Mouse (Mus musculus): Measurements from ENCODE around the gene Ntrk3. TPM values are rescaled to one million over a fixed set of nuclear protein-coding genes. Genes with fewer than 3 reads are reported as not detected.

Gene Ntrk3
- total RNA-seq, 2 experiments from 2014 or later, result 1.00 to 1.2 TPM

DNA sequence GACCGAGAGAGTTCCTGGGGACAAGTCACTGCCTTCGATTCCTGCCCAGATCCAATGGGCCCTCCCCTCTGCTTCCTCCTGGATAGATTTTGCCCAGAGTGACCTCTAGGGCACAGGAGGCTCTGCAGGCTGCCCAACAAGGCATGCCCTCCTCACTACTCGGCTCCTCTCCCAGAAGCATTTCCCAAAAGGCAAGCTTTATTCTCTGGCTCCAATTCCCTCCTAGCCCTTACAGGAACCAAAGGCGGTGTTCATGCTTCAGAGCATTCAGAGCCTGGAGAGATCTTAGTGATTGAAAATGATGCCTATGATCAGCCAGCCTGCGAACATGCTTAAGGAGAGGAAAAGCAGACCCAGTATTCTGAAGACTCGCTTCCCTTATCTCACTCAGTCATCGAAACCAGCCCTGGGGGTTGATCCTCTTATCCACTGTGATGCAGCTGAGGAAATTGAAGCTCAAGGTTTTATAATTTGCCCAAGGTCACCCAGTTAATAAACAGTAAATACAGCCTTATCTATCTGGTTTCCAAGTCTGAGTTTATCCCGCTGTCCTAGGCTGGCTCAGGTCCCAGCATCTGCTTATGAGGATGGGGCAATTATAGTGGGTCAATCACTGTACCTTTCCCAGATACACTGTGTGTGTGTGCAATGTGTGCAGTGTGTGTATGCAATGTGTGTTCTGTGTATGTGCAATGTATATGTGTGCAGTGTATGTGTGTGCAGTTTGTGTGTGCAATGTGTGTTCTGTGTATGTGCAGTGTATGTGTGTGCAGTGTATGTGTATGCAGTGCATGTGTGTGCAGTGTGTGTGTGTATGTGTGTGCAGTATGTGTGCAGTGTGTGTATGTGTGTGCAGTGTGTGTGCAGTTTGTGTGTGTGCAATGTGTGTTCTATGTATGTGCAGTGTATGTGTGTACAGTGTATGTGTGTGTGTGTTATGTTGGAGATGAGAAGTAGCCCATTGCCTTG is 376.2 kb downstream of the Ntrk3 start:
- DNase-seq (ENCODE audit: low spot score), result no peak

- DNase-seq (ENCODE audit: low spot score), result no peak
Measured at GRCm38 (mm10) chr7:78347464-78347863, 390.3 kb downstream of the Ntrk3 start.

DNA sequence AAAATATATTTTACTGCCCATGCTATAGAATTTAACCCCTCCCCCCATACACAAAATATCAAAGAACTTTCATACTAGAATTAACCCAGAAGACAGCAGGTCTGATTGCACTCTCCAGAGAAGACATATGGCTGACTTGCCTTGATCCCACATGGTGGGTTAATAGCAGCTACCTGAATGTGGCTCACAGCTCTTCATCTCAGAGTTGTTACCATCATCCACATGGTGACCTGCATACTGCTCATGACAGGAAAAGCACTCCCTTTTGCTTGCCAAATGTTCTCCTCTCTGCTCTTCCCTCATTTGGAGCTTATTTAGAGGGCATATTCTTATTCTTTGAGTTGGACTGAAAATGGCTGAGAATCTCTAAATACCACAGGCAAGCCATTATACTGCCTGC is 404.4 kb downstream of the Ntrk3 start:
- no peak for DNase-seq (ENCODE audit: low spot score)

- no peak for DNase-seq (ENCODE audit: low spot score)
Measured at GRCm38 (mm10) chr7:78328301-78328700, 409.5 kb downstream of the Ntrk3 start.

GRCm38 (mm10) chr7:78326185-78326584 is 411.6 kb downstream of the Ntrk3 start:
- DNase-seq (ENCODE audit: low spot score), result no peak

GRCm38 (mm10) chr7:78318640-78319039 is 419.2 kb downstream of the Ntrk3 start:
- no peak for DNase-seq (ENCODE audit: low spot score)

DNA sequence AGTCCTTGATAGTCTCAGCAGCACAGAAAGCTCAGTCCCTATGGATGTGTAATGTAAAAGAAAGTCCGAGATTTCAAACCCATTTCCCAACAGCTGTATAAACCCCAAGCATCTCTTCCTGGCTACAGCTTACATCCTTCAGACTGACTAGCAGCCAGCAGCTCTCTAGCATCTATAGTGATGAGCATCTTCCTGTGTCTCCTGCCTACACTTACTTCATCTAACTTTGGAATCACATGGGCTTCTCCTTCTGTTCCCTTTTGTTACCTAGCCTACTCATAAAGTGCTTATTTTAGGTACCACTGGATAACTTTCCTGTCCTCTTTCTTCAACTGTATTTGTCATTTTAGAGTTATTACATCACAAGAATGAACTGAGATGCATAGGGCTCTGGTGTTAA is 432.0 kb downstream of the Ntrk3 start:
- DNase-seq (ENCODE audit: low spot score), result no peak

DNA sequence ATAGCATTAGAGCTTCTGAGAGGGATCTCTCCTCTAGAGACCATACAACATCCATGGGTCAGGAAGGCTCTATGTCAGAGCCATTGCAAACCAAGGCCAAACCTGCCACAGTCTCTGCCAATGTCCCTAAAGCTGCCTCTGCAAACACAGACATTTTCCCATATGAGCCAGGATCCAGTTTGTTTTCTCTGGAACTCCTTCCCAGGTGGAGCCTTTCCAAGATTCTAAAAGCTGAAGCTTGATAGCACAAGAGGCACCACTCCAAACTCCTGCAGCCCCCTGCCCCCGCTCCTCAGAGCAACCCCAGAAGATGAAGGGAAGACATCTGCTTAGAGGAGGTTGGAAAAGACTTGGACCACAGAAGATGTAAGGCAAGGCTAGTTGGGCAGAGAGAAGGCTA is 432.8 kb downstream of the Ntrk3 start:
- DNase-seq (ENCODE audit: low spot score), result no peak

DNA sequence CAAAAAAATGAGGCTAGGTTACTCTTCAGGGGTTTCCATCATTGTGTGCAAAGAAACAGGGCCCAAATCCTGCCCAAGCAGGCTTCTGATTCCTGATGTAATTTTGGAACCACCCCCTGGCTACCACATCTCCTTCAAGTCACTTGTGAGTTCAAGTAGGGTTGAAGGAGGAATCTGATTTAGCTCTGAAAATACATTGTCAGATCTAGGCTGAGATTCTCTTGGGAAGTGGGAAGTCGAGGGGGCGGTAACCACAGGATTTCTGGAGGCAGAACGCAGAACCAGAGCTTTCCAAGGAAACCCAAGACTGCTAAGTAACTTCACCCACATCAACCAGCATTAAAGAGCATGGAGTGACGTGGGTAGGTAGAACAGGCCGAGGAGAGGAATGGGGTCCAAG is 440.5 kb downstream of the Ntrk3 start:
- DNase-seq (ENCODE audit: low spot score), result no peak

DNA sequence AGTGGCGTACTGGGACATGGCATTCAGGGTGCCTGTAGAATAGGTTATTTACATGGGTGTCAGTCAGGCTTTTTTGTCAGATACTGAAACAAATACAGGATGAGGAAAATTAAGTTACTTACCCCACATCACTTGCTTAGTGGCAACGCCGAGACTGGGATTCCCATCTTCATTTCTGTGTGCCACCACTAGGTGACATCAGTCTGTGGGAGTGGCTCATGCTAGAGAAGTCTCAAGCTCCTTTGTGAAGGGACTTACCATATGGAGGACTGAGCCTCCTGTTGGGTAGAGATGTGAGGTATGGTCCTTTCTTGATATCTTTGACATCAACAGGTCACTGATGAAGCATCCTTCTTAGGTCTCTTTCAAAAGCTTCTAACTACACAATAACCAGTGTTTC is 443.5 kb downstream of the Ntrk3 start:
- DNase-seq (ENCODE audit: low spot score), result no peak

DNA sequence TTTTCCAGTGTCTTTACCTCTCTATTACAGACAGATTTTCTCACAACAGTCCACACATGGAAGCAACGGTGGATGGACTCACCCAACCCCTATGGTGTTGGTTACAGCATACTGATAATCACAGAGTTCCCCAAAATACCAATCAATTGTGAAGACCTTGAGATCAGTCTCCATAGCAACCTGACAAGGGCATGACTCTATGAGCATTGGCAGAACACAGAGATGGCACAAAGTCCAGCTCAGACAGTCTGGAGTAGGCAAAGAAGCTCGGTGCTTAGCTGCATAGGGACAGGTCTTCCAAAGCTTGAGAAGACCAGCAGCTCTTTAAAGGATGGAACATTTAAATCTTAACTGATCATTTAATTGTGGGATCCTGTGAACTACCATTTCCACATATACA is 447.6 kb downstream of the Ntrk3 start:
- no peak for DNase-seq (ENCODE audit: low spot score)

DNA sequence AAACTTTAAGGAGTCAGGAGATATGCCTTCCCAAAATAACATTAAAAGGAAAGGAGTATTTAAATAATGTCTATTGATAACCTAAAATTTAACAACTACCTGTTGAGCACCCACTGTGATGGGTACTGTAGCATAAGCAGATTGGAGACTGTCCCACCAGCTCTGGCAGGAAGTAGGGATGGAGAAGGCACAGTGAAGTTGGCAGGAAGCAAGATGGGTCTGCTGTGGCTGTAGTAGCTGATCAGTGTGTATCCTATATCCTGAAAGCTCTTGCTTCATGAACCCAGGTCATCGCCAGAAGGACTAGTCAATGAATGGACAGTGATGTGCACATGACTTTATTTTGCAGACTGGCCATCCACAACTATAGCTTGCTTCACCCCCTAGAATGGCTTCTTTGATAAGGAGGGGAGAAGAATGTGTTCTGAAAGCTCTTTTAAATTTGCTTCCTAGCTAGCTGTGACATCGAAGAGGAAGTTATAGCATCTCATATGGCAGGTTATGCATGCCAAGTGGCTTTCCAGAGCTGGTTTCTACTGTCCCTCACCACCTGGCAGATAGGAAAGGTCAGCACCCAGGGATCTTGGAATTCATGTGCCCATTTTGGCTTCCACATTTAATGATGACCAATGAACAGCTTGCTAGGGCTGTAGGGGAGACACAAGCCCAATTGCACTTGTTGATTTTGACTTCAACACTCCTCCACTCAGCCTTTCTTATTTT is 451.1 kb downstream of the Ntrk3 start:
- DNase-seq (ENCODE audit: low spot score), result no peak

- no peak for DNase-seq (ENCODE audit: low spot score)
Measured at GRCm38 (mm10) chr7:78269506-78270250, 468.1 kb downstream of the Ntrk3 start.

DNA sequence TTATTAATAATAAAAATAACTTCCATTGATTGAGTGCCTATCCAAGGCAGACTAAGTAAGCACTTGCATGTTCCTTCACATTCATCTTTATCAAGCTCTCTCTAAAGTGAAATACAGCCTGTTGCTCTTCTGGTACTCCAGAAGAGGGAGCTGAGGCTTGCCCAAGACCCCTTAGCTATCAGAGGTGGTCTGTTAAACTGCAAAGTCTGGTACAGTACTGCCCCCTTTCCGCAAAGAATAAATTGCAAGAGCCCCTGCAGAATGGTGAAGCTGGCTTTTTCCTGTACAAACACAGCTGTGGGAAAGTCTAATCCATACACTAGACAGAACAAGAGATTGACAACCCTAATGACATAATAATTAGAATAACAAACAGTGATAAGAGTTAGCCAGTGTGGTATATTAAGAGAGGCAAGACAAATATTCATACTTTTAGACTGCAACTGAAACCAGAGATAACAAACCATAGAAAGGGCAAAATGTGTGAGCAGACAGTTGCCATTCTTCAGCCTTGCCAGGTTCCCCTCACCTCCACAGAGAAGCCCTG is 470.3 kb downstream of the Ntrk3 start:
- no peak for DNase-seq (ENCODE audit: low spot score)

GRCm38 (mm10) chr7:78264432-78265002 is 473.3 kb downstream of the Ntrk3 start:
- no peak for DNase-seq (ENCODE audit: low spot score)

- no peak for DNase-seq (ENCODE audit: low spot score)
Measured at GRCm38 (mm10) chr7:78261420-78262125, 476.2 kb downstream of the Ntrk3 start.

DNA sequence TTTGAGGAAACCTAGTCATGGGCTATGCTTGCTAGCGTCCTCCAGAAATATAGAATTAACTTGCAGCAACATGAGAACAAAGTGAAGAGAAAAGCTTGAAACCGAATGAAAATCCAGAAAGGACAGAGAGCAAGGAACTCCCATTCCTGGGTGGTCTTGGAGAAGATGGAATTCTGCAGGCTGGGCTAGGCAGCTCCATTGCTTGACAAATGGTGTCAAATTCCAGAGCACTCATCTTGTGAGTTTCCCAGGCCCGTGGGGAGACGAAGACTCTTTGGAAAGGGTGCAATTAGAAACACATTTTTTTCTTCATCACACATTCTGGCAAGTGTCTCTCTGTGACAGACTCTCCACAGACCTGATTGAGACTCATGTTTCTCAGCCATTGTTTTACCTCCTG is 479.7 kb downstream of the Ntrk3 start:
- DNase-seq (ENCODE audit: low spot score), result no peak

GRCm38 (mm10) chr7:78253777-78254385 is 483.9 kb downstream of the Ntrk3 start:
- DNase-seq (ENCODE audit: low spot score), result no peak

DNA sequence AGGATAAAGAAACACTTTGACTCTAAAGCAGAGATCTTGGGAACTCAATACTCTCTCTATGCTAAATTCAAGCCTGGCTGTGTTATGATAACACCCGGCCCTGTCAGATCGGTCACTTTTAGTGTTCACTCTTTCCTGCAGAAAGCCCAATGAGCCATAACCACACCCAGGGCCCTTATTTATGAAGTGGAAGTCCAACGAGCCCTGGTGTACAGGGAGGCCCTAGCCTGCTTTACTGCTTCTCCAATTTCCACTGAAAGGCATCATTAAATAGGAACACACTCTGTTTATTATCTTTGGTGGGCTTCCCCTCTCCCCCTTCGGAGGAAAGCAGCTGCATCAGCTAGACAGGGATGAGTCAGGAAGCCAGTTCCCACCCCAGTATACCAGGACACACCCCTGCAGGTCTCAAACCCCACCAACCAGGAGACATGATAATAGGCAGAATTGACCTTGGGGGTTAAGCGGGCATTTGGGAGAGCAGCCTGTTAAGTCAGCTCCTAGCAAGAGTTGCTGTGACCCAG is 489.6 kb downstream of the Ntrk3 start:
- DNase-seq (ENCODE audit: low spot score), result no peak

GRCm38 (mm10) chr7:78239012-78239411 is 498.8 kb downstream of the Ntrk3 start:
- no peak for DNase-seq (ENCODE audit: low spot score)
